Mouse (Mus musculus): ENCODE results near the gene Hist1h2an. TPM values are rescaled to one million over a fixed set of nuclear protein-coding genes. Genes with fewer than 3 reads are reported as not detected.
A peak's percentile ranks its signal among the peaks of the same experiment; 100 is the strongest.
"Not testable (repeated sequence)": the region's sequence is repeated elsewhere in the genome, so short reads cannot be mapped to it uniquely, and the experiment has no call there.

The Hist1h2an gene
- 17.4 and 21.1 TPM in 2 replicates for total RNA-seq (2021)
- long read RNA-seq: 0 reads

DNA sequence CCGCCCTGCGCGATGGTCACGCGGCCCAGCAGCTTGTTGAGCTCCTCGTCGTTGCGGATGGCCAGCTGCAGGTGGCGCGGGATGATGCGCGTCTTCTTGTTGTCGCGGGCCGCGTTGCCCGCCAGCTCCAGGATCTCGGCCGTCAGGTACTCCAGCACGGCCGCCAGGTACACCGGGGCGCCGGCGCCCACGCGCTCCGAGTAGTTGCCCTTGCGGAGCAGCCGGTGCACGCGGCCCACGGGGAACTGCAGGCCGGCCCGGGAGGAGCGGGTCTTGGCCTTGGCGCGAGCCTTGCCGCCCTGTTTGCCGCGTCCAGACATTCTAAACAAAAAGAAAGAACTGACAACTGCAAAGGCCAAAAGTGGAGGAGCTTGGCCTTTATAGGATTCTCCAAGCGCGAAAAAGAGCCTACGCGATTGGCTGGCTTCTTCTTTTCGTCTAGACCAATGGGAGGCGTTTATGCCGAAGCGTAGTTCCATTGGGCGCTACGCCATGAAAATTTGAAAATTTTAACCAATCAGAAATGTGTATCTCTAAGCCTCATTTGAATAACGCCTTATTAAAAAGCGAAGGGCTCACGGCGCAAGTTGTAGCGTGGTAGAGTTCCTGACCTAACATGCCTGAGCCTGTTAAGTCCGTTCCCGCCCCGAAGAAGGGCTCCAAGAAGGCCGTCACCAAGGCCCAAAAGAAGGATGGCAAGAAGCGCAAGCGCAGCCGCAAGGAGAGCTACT is at the start of gene Hist1h2an, which contains the start of gene Hist1h2bp:
TSS of gene Hist1h2an (minus strand) at position 320 of the 731 bp plus-strand sequence.
TSS of gene Hist1h2bp (plus strand) at position 563 of the 731 bp plus-strand sequence.
- DNase-seq: peak; percentile 61

DNA sequence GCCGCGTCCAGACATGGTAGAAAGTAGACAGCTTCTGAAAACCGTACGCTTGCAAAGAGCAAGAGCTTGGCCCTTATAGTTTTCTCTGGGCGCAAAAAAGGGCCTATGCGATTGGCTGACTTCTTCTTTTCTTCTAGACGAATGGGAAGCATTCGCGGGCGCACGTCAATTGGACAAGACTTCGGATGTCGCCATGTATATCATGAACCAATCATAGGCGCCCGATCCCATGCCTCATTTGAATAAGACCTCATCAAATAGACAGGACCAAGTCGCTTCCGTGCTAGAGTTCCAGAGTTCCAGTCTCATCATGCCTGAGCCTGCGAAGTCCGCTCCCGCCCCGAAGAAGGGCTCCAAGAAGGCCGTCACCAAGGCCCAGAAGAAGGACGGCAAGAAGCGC is 46.4 kb upstream of the Hist1h2an start, which contains the start of the genes Hist1h2ap and Hist1h2br:
TSS of gene Hist1h2ap (minus strand) at position 47 of the 400 bp plus-strand sequence.
TSS of gene Hist1h2br (plus strand) at position 283 of the 400 bp plus-strand sequence.
- not testable (repeated sequence) for DNase-seq

DNA sequence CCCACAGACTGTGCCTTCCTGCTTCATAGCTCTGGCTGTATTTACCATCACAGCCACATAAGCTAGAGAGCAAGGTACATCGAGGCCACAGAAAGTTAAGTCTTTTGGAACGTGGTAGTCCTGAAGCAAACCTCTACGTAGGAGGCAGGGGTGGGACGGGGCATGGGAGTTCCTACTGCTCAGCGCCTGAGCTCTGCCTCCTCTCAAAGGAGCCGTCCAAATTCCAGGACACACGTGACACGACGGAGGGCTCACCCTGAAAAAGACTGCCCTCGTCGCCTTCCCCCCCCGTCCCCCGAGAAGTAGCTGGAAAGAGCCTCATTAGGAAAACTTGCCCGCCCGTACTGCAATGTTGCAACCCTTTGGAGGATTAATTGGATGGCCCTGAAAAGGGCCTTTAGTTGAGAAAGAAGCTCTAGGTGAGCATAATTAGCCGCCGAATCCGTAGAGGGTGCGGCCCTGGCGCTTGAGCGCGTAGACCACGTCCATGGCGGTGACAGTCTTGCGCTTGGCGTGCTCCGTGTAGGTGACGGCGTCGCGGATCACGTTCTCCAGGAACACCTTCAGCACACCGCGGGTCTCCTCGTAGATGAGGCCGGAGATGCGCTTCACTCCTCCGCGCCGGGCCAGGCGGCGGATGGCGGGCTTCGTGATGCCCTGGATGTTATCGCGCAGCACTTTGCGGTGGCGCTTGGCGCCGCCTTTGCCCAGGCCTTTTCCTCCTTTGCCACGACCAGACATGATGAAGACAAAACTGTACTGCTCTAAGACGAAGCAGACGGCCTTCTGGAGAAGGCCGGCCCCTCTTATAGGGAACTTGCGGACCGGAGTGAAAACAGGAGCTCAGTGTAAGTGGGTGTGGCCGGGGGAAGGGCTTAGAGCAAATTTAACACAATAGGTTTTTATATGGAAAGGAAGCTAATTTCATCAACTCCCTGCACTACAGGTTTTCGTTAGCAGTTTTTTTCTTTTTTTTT is 44.7 kb upstream of the Hist1h2an start, which contains the start of gene Hist1h4n:
TSS of gene Hist1h4n (minus strand) at position 779 of the 977 bp plus-strand sequence.
- not testable (repeated sequence) for DNase-seq

- DNase-seq: no peak
Measured at GRCm38 (mm10) chr13:21830344-21830743, 43.3 kb upstream of the Hist1h2an start.

- DNase-seq: no peak
Measured at GRCm38 (mm10) chr13:21828511-21828910, 41.5 kb upstream of the Hist1h2an start.

GRCm38 (mm10) chr13:21820082-21820890 is 33.3 kb upstream of the Hist1h2an start:
- not testable (repeated sequence) for DNase-seq

DNA sequence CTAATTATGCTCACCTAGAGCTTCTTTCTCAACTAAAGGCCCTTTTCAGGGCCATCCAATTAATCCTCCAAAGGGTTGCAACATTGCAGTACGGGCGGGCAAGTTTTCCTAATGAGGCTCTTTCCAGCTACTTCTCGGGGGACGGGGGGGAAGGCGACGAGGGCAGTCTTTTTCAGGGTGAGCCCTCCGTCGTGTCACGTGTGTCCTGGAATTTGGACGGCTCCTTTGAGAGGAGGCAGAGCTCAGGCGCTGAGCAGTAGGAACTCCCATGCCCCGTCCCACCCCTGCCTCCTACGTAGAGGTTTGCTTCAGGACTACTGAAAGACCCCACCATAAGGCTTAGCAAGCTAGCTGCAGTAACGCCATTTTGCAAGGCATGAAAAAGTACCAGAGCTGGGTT is 25.1 kb upstream of the Hist1h2an start:
- not testable (repeated sequence) for DNase-seq

GRCm38 (mm10) chr13:21811539-21811938 is 24.5 kb upstream of the Hist1h2an start, which contains the start of gene Hist1h4m:
Gene Hist1h4m (plus strand): TSS chr13:21811746.
- peak; percentile 38 for DNase-seq

GRCm38 (mm10) chr13:21811074-21811473 is 24.1 kb upstream of the Hist1h2an start:
- not testable (repeated sequence) for DNase-seq

- DNase-seq: not testable (repeated sequence)
Measured at GRCm38 (mm10) chr13:21810073-21810472, 23.1 kb upstream of the Hist1h2an start, which contains the start of the genes Hist1h2bq and Hist1h2ao. Gene Hist1h2bq (minus strand): TSS chr13:21810197. Gene Hist1h2ao (plus strand): TSS chr13:21810465.

DNA sequence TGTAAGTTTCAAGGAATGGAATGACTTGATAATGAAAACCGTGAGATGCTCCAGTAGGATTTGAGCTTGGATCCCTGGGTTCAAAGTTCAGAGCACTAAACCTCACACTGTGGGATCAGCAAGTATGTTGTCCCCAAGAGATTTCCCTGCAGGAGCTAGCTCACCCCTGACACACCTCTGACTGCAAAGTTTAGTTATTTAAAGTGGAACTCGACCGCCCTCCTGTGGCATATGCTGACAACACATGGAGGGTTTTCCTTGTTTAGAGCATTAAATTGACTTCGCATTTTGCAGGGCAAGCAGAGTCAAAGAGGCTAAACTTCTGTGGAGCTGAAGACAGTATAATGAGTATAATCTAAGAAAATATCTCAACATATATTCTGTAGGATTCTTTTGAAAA is 16.0 kb upstream of the Hist1h2an start:
- DNase-seq: not testable (repeated sequence)

DNA sequence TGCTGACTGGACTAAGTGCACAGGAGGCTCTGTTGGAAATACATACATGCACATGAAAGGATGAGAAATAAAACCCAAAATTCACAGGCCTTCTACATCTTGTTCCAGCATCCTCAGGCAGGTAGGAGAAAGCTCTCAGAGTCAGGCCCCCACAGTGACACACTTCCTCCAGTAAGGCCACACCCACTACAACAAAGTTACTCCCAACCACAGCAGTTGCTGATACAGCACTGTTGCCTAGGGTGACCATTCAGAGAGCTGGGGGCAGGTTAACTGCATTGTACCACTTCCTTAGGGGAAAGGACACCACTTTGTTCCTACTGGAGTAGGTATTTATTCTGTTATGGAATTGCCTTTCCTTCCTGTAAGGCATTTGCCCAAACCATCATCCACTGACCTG is 10.1 kb upstream of the Hist1h2an start:
- DNase-seq: not testable (repeated sequence)

DNA sequence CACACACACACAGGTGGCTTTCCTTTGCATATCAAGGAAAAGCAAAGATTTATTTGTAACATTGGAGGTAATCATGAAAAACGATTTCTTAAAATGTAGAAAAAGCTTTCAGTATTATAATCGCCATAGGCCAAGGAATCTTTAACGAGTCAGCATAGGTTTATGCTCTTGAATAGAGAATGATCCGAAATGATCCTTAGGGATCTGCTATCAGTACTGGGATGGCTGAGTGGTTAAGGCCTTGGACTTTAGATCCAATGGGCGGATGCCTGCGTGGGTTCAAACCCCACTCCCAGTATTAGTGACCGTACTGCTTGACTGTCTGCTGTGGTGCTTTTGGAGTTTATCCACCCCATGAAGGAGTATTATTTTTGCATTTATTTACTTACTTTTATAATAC is 8.6 kb upstream of the Hist1h2an start:
- no peak for DNase-seq

DNA sequence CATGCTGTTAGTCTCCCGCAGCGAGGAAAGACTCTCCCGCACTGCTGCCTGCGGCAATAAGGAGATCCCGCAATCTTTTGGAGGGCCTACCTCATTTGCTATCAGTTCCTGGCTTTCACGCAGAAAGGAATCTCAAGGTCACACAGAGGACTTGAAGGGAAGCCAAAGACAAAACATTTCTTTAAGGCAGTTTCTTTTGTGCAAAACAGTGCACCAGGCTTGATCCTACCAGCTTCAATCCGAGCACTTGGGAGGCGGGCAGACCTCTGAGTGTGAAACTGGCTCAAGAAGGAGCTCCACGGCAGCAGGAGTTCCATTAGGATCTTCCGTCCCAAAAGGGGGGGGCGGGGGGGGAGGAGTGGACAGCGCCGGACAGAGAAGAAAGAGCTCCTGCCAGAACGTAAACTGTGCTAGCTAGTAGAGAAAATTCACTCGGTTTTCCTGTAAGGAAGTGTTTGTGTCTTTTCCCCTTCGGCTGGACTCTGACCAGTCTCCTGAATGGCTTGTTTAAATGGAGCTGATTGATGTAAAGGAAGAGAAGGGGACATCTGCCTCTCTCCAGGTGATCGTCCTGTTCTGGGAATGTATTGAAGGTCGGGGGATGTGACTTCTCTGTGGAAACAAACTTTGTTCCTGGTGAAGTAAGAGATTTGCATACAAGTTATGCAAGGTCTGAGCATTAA is 3.7 kb upstream of the Hist1h2an start:
- DNase-seq: no peak

DNA sequence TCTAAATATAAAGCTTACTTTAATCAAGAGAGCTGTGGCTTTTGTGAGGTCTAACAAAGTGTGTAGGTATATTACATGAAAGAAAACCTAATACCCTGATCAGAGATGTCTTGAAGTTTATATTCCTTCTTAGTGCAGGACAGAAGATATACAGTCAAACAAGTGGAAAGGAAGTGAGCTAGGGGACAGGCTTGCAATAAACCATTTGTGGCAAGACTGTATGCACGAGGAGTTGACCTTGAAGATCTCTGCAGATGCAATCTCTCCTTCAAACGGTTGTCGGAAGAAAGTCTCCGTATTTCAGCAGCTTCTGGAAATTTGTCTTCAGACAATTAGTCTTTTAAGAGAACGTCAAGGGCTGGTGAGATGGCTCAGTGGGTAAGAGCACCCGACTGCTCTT is 2.9 kb upstream of the Hist1h2an start:
- DNase-seq: no peak

GRCm38 (mm10) chr13:21787760-21788593 is 959 bp upstream of the Hist1h2an start:
- DNase-seq: no peak

DNA sequence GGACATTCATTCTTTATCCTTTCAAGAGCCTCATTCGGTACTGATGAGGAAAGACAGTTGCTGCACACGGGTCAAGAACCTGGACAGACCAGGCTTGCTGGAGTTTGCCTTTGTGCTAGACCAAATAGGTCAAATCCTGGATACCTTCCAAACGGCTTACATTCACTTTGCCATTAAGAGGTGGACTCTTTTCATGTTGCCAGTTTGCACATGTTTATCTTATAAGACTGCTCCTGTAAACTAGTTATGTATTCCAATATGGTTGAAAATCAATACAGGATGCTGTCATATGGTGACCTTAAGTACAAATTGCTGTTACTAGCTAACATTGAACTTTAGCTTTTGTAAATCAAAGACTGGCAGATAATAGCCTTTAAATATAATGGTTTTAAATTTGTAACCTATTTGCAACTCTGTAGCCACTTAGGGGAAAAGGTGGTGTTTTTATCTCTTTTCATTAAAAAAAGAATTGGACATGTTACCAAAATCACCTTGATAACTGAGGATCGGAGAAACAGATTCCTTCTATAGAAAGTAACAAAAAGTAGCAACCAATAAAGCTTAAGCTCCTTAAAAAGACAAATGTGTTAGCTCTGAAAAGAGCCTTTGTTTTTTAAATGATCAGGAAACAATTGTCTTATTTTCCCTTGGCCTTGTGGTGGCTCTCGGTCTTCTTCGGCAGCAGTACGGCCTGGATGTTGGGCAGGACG is 674 bp downstream of the Hist1h2an start:
- DNase-seq: no peak

GRCm38 (mm10) chr13:21784311-21784710 is 2.7 kb downstream of the Hist1h2an start:
- DNase-seq: no peak

DNA sequence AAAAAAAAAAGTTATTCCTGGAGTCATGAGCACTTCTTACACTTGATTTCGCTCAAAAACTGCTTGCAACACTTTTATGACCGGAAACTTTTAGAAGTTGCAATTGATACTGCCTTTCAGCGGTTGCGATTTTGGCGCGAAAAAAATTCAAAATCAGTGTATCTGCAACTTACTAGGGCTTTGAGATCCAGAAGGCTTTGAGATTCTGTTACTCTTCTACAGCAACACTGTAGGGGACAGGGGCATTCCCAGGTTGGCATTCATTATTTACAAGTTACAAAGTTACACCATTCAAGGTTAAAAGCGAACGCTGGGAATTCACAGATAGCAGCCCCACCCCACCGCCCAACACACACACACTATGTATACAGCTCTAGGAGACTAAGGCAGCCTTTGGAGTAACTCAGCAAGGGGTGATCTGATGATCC is 3.3 kb downstream of the Hist1h2an start:
- no peak for DNase-seq
